Mouse (Mus musculus): ENCODE measurements around the gene Mrrf. TPM values are rescaled to one million over a fixed set of nuclear protein-coding genes. Genes with fewer than 3 reads are reported as not detected.
A peak's percentile ranks its signal among the peaks of the same experiment; 100 is the strongest.

Mrrf gene
- polyA plus RNA-seq, 1 experiment from 2014 or later, result 11.1 TPM

- H3K36me3 ChIP-seq (replicated peaks; ENCODE audit: insufficient read depth, low read length), result no peaks in the 10 kb centered on the region
- WGBS (ENCODE audit: insufficient replicate concordance), result 1% methylated on average over 38 of the region's 38 CpGs
- peaks cover 15% of the 10 kb centered on the region for H3K4me1 ChIP-seq (ENCODE audit: insufficient read depth)
- TF ChIP-seq EP300 (IDR thresholded peaks at IDR 0.05; ENCODE audit: low read depth), result no peak
- no peak for TF ChIP-seq CTCF (IDR thresholded peaks at IDR 0.05; ENCODE audit: low read depth)
- no peak overlapping the region for H3K27ac ChIP-seq (ENCODE audit: low read depth)
- no peak for DNase-seq
- H3K4me3 ChIP-seq (ENCODE audit: low read depth, low read length), result peak overlapping the region; percentile 41
- no peaks in the 10 kb centered on the region for H3K9me3 ChIP-seq (ENCODE audit: low read length)
- H3K4me2 ChIP-seq (ENCODE audit: low read depth, low read length), result peak overlapping the region; percentile 65
- H3K9ac ChIP-seq (replicated peaks), result no peak overlapping the region
- H3K27me3 ChIP-seq (ENCODE audit: insufficient read depth, low read length), result peaks cover 97% of the 10 kb centered on the region
- ATAC-seq, result no peak
These were observed 32.4 kb upstream of the Mrrf start for GRCm38 (mm10) chr2:36103555-36104367.

- peaks cover 96% of the 10 kb centered on the region for H3K27me3 ChIP-seq (ENCODE audit: insufficient read depth, low read length)
- TF ChIP-seq CTCF (IDR thresholded peaks at IDR 0.05; ENCODE audit: low read depth), result no peak
- no peak for TF ChIP-seq EP300 (IDR thresholded peaks at IDR 0.05; ENCODE audit: low read depth)
- H3K4me1 ChIP-seq (ENCODE audit: insufficient read depth), result peaks cover 15% of the 10 kb centered on the region
- H3K27ac ChIP-seq (ENCODE audit: low read depth), result no peak overlapping the region
- H3K36me3 ChIP-seq (replicated peaks; ENCODE audit: insufficient read depth, low read length), result no peaks in the 10 kb centered on the region
- peak overlapping the region; percentile 41 for H3K4me3 ChIP-seq (ENCODE audit: low read depth, low read length)
- under 1% methylated on average over 32 of the region's 32 CpGs for WGBS (ENCODE audit: insufficient replicate concordance)
- peak overlapping the region; percentile 65 for H3K4me2 ChIP-seq (ENCODE audit: low read depth, low read length)
- DNase-seq (no peak), ATAC-seq (no peak)
- no peak overlapping the region for H3K9ac ChIP-seq (replicated peaks)
- no peaks in the 10 kb centered on the region for H3K9me3 ChIP-seq (ENCODE audit: low read length)
These were observed 31.7 kb upstream of the Mrrf start for GRCm38 (mm10) chr2:36104436-36104955.

GRCm38 (mm10) chr2:36104956-36105741, 31.0 kb upstream of the Mrrf start, which contains the start of gene Lhx6:
Lhx6 (minus strand) TSS chr2:36105408.
- ATAC-seq, result no peak
- Histone ChIP-seq H3K4me3 (ENCODE audit: low read depth, low read length) (peak within 1 kb of the TSS; percentile 41), H3K9me3 (ENCODE audit: low read length) (no peaks in the 10 kb centered on the region), H3K9ac (replicated peaks) (no peak within 1 kb of the TSS), H3K36me3 (replicated peaks; ENCODE audit: insufficient read depth, low read length) (no peaks in the 10 kb centered on the region), H3K4me2 (ENCODE audit: low read depth, low read length) (peak within 1 kb of the TSS; percentile 65), H3K4me1 (ENCODE audit: insufficient read depth) (peaks cover 15% of the 10 kb centered on the region), H3K27ac (ENCODE audit: low read depth) (no peak within 1 kb of the TSS), H3K27me3 (ENCODE audit: insufficient read depth, low read length) (peaks cover 92% of the 10 kb centered on the region)
- TF ChIP-seq EP300 (IDR thresholded peaks at IDR 0.05; ENCODE audit: low read depth) (no peak), CTCF (IDR thresholded peaks at IDR 0.05; ENCODE audit: low read depth) (no peak)
- 2% methylated on average over 51 of the region's 58 CpGs for WGBS (ENCODE audit: insufficient replicate concordance)
- DNase-seq, result no peak

GRCm38 (mm10) chr2:36108615-36109014, 27.6 kb upstream of the Mrrf start:
- Histone ChIP-seq H3K27me3 (ENCODE audit: insufficient read depth, low read length) (peaks cover 58% of the 10 kb centered on the region), H3K4me2 (ENCODE audit: low read depth, low read length) (no peak overlapping the region), H3K9ac (replicated peaks) (no peak overlapping the region), H3K4me1 (ENCODE audit: insufficient read depth) (peaks cover 5% of the 10 kb centered on the region), H3K4me3 (ENCODE audit: low read depth, low read length) (no peak overlapping the region), H3K9me3 (ENCODE audit: low read length) (no peaks in the 10 kb centered on the region), H3K36me3 (replicated peaks; ENCODE audit: insufficient read depth, low read length) (no peaks in the 10 kb centered on the region), H3K27ac (ENCODE audit: low read depth) (no peak overlapping the region)
- WGBS (ENCODE audit: insufficient replicate concordance), result 9% methylated on average over 7 of the region's 7 CpGs
- ATAC-seq (no peak), DNase-seq (no peak)
- no peak for TF ChIP-seq EP300 (IDR thresholded peaks at IDR 0.05; ENCODE audit: low read depth)
- TF ChIP-seq CTCF (IDR thresholded peaks at IDR 0.05; ENCODE audit: low read depth), result no peak

- no peak overlapping the region for H3K4me2 ChIP-seq (ENCODE audit: low read depth, low read length)
- H3K27me3 ChIP-seq (ENCODE audit: insufficient read depth, low read length), result peaks cover 18% of the 10 kb centered on the region
- H3K4me3 ChIP-seq (ENCODE audit: low read depth, low read length), result no peak overlapping the region
- ATAC-seq (no peak), DNase-seq (no peak)
- H3K27ac ChIP-seq (ENCODE audit: low read depth), result no peak overlapping the region
- H3K9ac ChIP-seq (replicated peaks), result no peak overlapping the region
- peaks cover 23% of the 10 kb centered on the region for H3K36me3 ChIP-seq (replicated peaks; ENCODE audit: insufficient read depth, low read length)
- H3K9me3 ChIP-seq (ENCODE audit: low read length), result no peaks in the 10 kb centered on the region
- no peaks in the 10 kb centered on the region for H3K4me1 ChIP-seq (ENCODE audit: insufficient read depth)
- TF ChIP-seq EP300 (IDR thresholded peaks at IDR 0.05; ENCODE audit: low read depth) (no peak), CTCF (IDR thresholded peaks at IDR 0.05; ENCODE audit: low read depth) (peak; percentile 49)
- WGBS (ENCODE audit: insufficient replicate concordance), result 56% methylated on average over 3 of the region's 3 CpGs
These were observed 23.6 kb upstream of the Mrrf start for GRCm38 (mm10) chr2:36112632-36113031.

Data from liver, postnatal 0 days (tissue).